Mouse (Mus musculus) small intestine, adult 2 months (tissue): ENCODE measurements at regions not wholly inside any gene's neighbourhood (a gene's known extent, or its start where the extent isn't known, plus 50 kb on each side); places are given as distances from the start of the nearest gene placed in this dataset.

Experiments
- CTCF ChIP-seq: fragments of 200-500 bp; IDR thresholded peaks from 2 replicates; pipeline ENCODE4 v1.5.1; 2012; ENCODE audit warnings: low read depth, mild to moderate bottlenecking, control low read depth, inconsistent platforms, low read length, moderate library complexity, mixed read lengths; ENCODE audit not compliant: insufficient replicate concordance, insufficient read length; ENCODE audit errors: extremely low read depth
- POLR2A ChIP-seq: fragments of 200-500 bp; IDR thresholded peaks from 2 replicates; pipeline ENCODE4 v1.6.1; 2012; ENCODE audit warnings: low read depth, mild to moderate bottlenecking, control low read depth, inconsistent platforms, low read length, moderate library complexity

DNA sequence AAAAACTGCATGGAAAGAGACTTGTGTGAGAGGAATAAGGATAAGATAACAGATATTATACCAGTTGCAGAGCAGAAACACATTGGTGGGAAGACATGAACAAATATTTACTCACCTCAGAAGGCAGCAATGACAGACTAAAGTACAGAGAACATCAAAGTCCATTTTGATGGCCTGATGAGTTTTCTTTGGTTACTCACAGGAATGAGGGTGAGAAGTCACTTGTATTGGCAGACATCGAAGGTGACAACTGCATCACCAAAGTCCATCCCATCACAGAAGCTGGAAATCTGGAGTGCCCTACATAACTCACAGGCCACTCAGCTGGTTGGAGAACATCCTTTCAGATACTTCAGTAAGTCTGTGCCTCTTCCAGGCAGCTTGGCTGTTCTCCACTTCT, 60.1 kb upstream of the Gm765 start:
- TF ChIP-seq POLR2A (no peak), CTCF (no peak)
